Mouse (Mus musculus) forebrain, embryonic 10.5 days (tissue): ENCODE results near the gene Gm4791. TPM values are rescaled to one million over a fixed set of nuclear protein-coding genes. Genes with fewer than 3 reads are reported as not detected.

ENCODE experiments used
- DNase-seq: peaks from one replicate; pipeline ENCODE4 v3.0.0-alpha.2; 2017; ENCODE audit warnings: low spot score; ENCODE audit errors: extremely low spot score
- H3K27ac ChIP-seq: fragments of 300-500 bp; sonication (generic); 2 replicates; pipeline ENCODE4 v1.5.1; 2016; ENCODE audit warnings: mild to moderate bottlenecking
- H3K27me3 ChIP-seq: fragments of 300-500 bp; sonication (generic); 2 replicates; pipeline ENCODE4 v1.6.1; 2016; ENCODE audit warnings: mild to moderate bottlenecking; ENCODE audit not compliant: poor library complexity, severe bottlenecking
- H3K36me3 ChIP-seq: fragments of 300-500 bp; sonication (generic); replicated peaks from 2 replicates; pipeline ENCODE4 v1.6.1; 2016; ENCODE audit warnings: mild to moderate bottlenecking, moderate library complexity
- H3K4me1 ChIP-seq: fragments of 300-500 bp; sonication (generic); 2 replicates; pipeline ENCODE4 v1.6.1; 2016
- H3K4me3 ChIP-seq: fragments of 300-500 bp; sonication (generic); 2 replicates; pipeline ENCODE4 v1.5.1; 2016; ENCODE audit warnings: mild to moderate bottlenecking, moderate library complexity
- H3K9me3 ChIP-seq: fragments of 300-500 bp; sonication (generic); 2 replicates; pipeline ENCODE4 v1.6.1; 2016; ENCODE audit warnings: mild to moderate bottlenecking, moderate library complexity
- WGBS: fragments of 180-500 bp; shearing (Covaris S2); methylation state at CpG from one replicate; pipeline ENCODE4 v1.1.7; 2016; 5-methylcytosine and 5-hydroxymethylcytosine counted together
- polyA plus RNA-seq: library from polyadenylated mRNA; unstranded; fragments of >200 nt; fragmentation: Nextera tagmentation; extraction: Ambion mirVana; gene quantifications from 2 replicates; pipeline ENCODE4 v1.2.1, GENCODE M21; 2016

The Gm4791 gene
- not detected in 2 replicates for polyA plus RNA-seq

GRCm38 (mm10) chr9:46998338-46998791 is at the start of gene Gm4791:
TSS of gene Gm4791 (plus strand) at chr9:46998741.
- H3K9me3 ChIP-seq: no peaks in the 10 kb centered on the region
- H3K36me3 ChIP-seq: no peaks in the 10 kb centered on the region
- H3K4me1 ChIP-seq: peaks cover 21% of the 10 kb centered on the region
- H3K27me3 ChIP-seq: no peaks in the 10 kb centered on the region
- WGBS: 41% methylated on average over 5 of the region's 5 CpGs
- no peak within 1 kb of the TSS for H3K27ac ChIP-seq
- H3K4me3 ChIP-seq: no peak within 1 kb of the TSS
- DNase-seq: no peak

- H3K27me3 ChIP-seq: no peaks in the 10 kb centered on the region; the same call in 1 of the 2 replicates
- H3K9me3 ChIP-seq: no peaks in the 10 kb centered on the region
- WGBS: 83% methylated on average over 6 of the region's 6 CpGs
- peaks cover 40% of the 10 kb centered on the region for H3K4me1 ChIP-seq
- H3K27ac ChIP-seq: peak overlapping the region; percentile 61
- no peak overlapping the region for H3K4me3 ChIP-seq
- no peak for DNase-seq
- no peaks in the 10 kb centered on the region for H3K36me3 ChIP-seq
These were observed 42.3 kb upstream of the Gm4791 start for GRCm38 (mm10) chr9:46956286-46956685.

- 81% methylated on average over 8 of the region's 8 CpGs for WGBS
These were observed 41.1 kb upstream of the Gm4791 start for GRCm38 (mm10) chr9:46957420-46957950.

GRCm38 (mm10) chr9:46966028-46966427 is 32.5 kb upstream of the Gm4791 start:
- Histone ChIP-seq H3K27ac (no peak overlapping the region), H3K36me3 (no peaks in the 10 kb centered on the region), H3K27me3 (peaks cover 16% of the 10 kb centered on the region; the same call in 1 of the 2 replicates), H3K4me3 (no peak overlapping the region), H3K9me3 (no peaks in the 10 kb centered on the region), H3K4me1 (peaks cover 25% of the 10 kb centered on the region)
- DNase-seq: no peak
- 79% methylated on average over 5 of the region's 5 CpGs for WGBS

More at GRCm38 (mm10) chr9:46957420-46957950, 41.1 kb upstream of the Gm4791 start:
- Histone ChIP-seq H3K27ac (peak overlapping the region; percentile 63), H3K4me1 (peaks cover 33% of the 10 kb centered on the region), H3K9me3 (no peaks in the 10 kb centered on the region), H3K36me3 (no peaks in the 10 kb centered on the region), H3K27me3 (no peaks in the 10 kb centered on the region; the same call in 1 of the 2 replicates), H3K4me3 (no peak overlapping the region)
- DNase-seq: no peak

GRCm38 (mm10) chr9:46968970-46969369 is 29.6 kb upstream of the Gm4791 start:
- DNase-seq: no peak
- no peak overlapping the region for H3K27ac ChIP-seq
- H3K36me3 ChIP-seq: no peaks in the 10 kb centered on the region
- H3K4me3 ChIP-seq: no peak overlapping the region
- 66% methylated on average over 6 of the region's 6 CpGs for WGBS
- H3K9me3 ChIP-seq: no peaks in the 10 kb centered on the region
- 0 out of 2 replicates have a peak, but pooled peaks cover 11% of the 10 kb centered on the region for H3K27me3 ChIP-seq
- H3K4me1 ChIP-seq: peaks cover 24% of the 10 kb centered on the region

GRCm38 (mm10) chr9:46969406-46969805 is 29.1 kb upstream of the Gm4791 start:
- 65% methylated on average over 6 of the region's 6 CpGs for WGBS
- no peak overlapping the region for H3K4me3 ChIP-seq
- no peaks in the 10 kb centered on the region for H3K36me3 ChIP-seq
- DNase-seq: no peak
- peaks cover 20% of the 10 kb centered on the region for H3K4me1 ChIP-seq
- H3K27me3 ChIP-seq: 0 out of 2 replicates have a peak, but pooled peaks cover 11% of the 10 kb centered on the region
- H3K9me3 ChIP-seq: no peaks in the 10 kb centered on the region
- H3K27ac ChIP-seq: no peak overlapping the region

- Histone ChIP-seq H3K9me3 (no peaks in the 10 kb centered on the region), H3K36me3 (no peaks in the 10 kb centered on the region), H3K4me1 (peaks cover 17% of the 10 kb centered on the region), H3K27ac (no peak overlapping the region), H3K4me3 (no peak overlapping the region), H3K27me3 (peaks cover 17% of the 10 kb centered on the region)
- 39% methylated on average over 11 of the region's 11 CpGs for WGBS
- no peak for DNase-seq
These were observed 19.7 kb upstream of the Gm4791 start for GRCm38 (mm10) chr9:46978806-46979205.

- no peak for DNase-seq
- Histone ChIP-seq H3K4me3 (no peak overlapping the region), H3K27ac (no peak overlapping the region), H3K27me3 (peaks cover 17% of the 10 kb centered on the region), H3K9me3 (no peaks in the 10 kb centered on the region), H3K36me3 (no peaks in the 10 kb centered on the region), H3K4me1 (peaks cover 17% of the 10 kb centered on the region)
- 42% methylated on average over 2 of the region's 2 CpGs for WGBS
These were observed 18.4 kb upstream of the Gm4791 start for GRCm38 (mm10) chr9:46980111-46980510.

GRCm38 (mm10) chr9:46983471-46983870 is 15.1 kb upstream of the Gm4791 start:
- Histone ChIP-seq H3K4me1 (peaks cover 13% of the 10 kb centered on the region), H3K36me3 (no peaks in the 10 kb centered on the region), H3K4me3 (no peak overlapping the region), H3K27me3 (no peaks in the 10 kb centered on the region), H3K27ac (no peak overlapping the region), H3K9me3 (no peaks in the 10 kb centered on the region)
- 74% methylated on average over 2 of the region's 2 CpGs for WGBS
- no peak for DNase-seq

GRCm38 (mm10) chr9:47041569-47041968 is 43.0 kb downstream of the Gm4791 start:
- no peaks in the 10 kb centered on the region for H3K4me1 ChIP-seq
- H3K9me3 ChIP-seq: no peaks in the 10 kb centered on the region
- H3K27me3 ChIP-seq: no peaks in the 10 kb centered on the region
- H3K36me3 ChIP-seq: no peaks in the 10 kb centered on the region
- 90% methylated on average over 6 of the region's 6 CpGs for WGBS
- no peak overlapping the region for H3K4me3 ChIP-seq
- no peak for DNase-seq
- H3K27ac ChIP-seq: no peak overlapping the region
